Mouse (Mus musculus) cortical plate, adult 2 months (tissue): ENCODE measurements at regions not wholly inside any gene's neighbourhood (a gene's known extent, or its start where the extent isn't known, plus 50 kb on each side); places are given as distances from the start of the nearest gene placed in this dataset.

Experiments used
- CTCF ChIP-seq: fragments of 200-500 bp; IDR thresholded peaks from 2 replicates; pipeline ENCODE4 v1.5.1; 2011; ENCODE audit warnings: mild to moderate bottlenecking, control low read depth, low read length; ENCODE audit not compliant: insufficient read depth; ENCODE audit errors: extremely low read depth
- POLR2A ChIP-seq: fragments of 200-500 bp; IDR thresholded peaks from 2 replicates; pipeline ENCODE4 v1.6.1; 2011; ENCODE audit warnings: mild to moderate bottlenecking, low read length, control low read depth; ENCODE audit not compliant: insufficient read depth; ENCODE audit errors: extremely low read depth

DNA sequence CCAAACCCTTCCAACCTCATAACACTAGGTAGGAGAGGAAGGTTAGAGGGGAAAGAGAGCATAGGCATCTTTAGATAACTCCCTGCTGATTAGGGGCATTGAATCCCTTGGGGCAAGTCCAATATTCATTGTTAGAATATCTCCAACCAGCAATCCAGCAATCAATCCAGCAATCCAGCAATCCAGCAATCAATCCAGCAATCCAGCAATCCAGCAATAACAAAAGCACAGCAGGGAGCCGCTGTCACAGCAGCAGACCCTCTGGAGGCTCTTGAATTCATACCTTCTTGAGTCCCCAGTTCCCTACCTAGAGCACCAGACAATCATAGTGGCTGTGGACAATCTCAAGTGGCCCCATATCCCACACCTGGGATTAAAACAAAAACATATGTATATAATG is 69.4 kb upstream of the Man1a2 start:
- TF ChIP-seq CTCF (no peak), POLR2A (no peak)
